Mouse (Mus musculus) gastrocnemius, postnatal 36 days (tissue): ENCODE results near the gene Sec11a. TPM values are rescaled to one million over a fixed set of nuclear protein-coding genes. Genes with fewer than 3 reads are reported as not detected.
"Not testable (repeated sequence)": the region's sequence is repeated elsewhere in the genome, so short reads cannot be mapped to it uniquely, and the experiment has no call there.

Experiments used
- DNase-seq, 2 experiments: peaks; one replicate each; pipeline ENCODE4 v3.0.0; 2022
- intact Hi-C: fragments of 180-260 bp; cut with DNase I; formaldehyde crosslinking; loops from one replicate; pipeline ENCODE4 v1.15.1; 2025
- long read RNA-seq, 2 experiments: library from polyadenylated mRNA; stranded (forward); transcript quantifications; one replicate each; pipeline ENCODE4 v2.0.0; 2021
- total RNA-seq, 2 experiments: library from RNA; stranded (reverse); gene quantifications; 2 replicates each; pipeline ENCODE4 v1.2.3; 2021

Sec11a gene
- total RNA-seq, result 10 to 100 TPM; 24.5 to 25.2 TPM
- long read RNA-seq, experiment 1, transcript Sec11a-201 (6 exons, 1,345 nt), result major isoform, 31 of 35 reads
- long read RNA-seq, experiment 1, partial matches to known transcripts, result 1 of 35 reads
- long read RNA-seq, experiment 1, other reads (novel, unspliced or antisense), result 3 of 35 reads
- long read RNA-seq, experiment 2, transcript Sec11a-201 (6 exons, 1,345 nt), result major isoform, 41 of 44 reads
- long read RNA-seq, experiment 2, partial matches to known transcripts, result 0 of 44 reads
- long read RNA-seq, experiment 2, other reads (novel, unspliced or antisense), result 3 of 44 reads

DNA sequence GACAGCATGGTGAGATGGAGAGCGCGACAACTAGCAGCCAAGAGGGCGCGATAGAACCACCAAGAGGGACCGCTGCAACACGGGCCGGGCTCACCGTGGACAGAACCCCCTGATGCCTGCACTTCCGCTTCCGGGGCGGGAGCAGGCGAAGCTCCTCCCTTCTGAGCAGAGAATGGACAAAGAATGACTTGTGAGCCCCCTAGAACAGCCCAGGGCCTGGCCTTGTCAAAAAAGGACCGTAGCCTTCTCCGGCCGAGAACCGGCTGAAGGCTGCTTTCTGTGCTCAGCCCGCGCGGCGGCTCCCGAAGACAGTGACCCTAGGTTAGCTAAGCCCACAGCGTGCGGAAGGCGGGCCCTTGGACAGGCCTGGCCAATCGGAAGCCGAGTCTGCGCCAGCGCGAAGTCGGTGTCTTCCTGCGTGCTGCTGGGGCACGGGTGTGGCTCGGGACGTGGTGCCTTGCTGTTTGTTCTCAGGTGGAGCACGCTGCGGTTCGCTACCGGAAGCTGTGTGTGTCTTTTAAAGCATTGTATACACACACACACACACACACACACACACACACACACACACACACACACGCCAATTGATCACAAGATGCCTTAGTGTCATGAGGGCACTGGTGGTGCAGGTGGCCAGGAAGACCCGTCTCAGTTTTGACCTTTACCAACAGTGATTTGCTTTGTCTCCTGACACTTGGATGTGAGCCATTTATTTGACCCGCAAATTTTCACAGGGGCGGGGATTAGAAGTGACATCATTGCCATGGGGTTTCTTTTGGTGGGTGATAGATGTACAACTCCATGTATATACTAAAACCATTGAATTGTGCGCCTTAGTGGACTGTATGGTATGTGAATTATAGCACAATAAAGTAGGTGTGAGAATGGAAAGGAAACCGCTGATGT lies at the start of gene Sec11a:
Gene Sec11a (minus strand): TSS at position 336 of the 906 bp plus-strand sequence.
- intact Hi-C loops, result no loop called here
- peak; percentile 90 to 91 for DNase-seq

DNA sequence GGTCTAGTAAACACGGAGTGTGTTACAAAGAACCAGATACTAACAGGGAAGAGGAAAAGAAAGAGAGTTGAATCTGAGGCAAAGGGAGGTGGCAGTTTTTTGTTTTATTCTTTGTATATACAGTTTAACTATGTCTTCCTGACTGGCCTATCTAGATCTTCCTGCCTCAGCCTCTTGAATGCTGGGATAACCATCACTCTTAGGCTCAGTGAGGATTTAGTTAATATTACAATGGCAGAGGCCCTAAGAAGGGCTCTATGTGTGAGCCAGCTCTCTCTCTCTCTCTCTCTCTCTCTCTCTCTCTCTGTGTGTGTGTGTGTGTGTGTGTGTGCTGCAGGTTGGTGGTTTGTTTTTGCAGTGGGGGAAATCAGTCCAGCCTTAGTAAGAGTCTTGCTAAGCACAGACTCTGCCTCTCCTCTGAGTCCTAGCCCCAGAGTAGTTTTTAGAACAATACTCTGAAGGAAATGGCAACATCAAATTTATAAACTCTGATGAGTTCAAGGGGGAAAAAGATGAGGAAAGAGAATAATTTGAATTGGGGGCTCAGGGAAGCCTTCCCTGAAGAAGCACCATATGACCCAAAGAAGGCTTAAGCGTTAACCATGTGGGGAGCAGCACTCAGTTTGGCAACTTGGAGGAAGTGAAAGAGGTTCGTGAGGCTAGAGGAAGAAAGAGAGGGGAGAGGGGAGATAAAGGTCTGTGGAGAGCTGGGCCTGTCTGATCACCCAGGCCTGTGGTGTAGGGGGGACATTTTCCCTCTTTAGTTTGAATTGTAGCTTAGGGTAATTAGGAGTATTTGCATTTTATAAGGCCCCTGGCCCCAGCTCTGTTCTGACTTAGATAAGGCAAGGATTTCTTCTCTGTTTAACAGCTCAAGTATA lies 47.9 kb upstream of the Sec11a start:
- intact Hi-C loops, result loop anchor here (5.0 kb wide), 1 partner anchor 57 kb away; no protein-coding TSS in a partner anchor

DNA sequence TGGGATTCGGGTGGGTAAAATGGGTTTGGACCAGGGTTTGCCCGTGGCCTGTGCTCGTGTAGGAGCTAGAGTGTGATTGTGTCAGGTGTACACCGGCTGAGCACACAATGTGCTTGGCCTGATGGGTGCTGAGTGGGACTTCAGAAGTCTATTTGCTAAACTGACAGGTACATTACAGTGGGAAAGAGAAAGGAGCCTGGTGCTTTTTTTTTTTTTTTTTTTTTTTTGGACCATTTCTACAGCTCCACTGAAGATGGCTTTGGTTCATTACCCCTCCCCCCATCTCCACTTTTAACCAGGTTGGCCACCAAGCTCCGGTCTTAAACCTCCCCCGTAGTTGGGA lies 47.1 kb upstream of the Sec11a start:
- DNase-seq, result no peak
- intact Hi-C loops, result loop anchor here (5.0 kb wide), 1 partner anchor 58 kb away; no protein-coding TSS in a partner anchor

More for the DNA sequence above, 47.9 kb upstream of the Sec11a start:
- no peak for DNase-seq

DNA sequence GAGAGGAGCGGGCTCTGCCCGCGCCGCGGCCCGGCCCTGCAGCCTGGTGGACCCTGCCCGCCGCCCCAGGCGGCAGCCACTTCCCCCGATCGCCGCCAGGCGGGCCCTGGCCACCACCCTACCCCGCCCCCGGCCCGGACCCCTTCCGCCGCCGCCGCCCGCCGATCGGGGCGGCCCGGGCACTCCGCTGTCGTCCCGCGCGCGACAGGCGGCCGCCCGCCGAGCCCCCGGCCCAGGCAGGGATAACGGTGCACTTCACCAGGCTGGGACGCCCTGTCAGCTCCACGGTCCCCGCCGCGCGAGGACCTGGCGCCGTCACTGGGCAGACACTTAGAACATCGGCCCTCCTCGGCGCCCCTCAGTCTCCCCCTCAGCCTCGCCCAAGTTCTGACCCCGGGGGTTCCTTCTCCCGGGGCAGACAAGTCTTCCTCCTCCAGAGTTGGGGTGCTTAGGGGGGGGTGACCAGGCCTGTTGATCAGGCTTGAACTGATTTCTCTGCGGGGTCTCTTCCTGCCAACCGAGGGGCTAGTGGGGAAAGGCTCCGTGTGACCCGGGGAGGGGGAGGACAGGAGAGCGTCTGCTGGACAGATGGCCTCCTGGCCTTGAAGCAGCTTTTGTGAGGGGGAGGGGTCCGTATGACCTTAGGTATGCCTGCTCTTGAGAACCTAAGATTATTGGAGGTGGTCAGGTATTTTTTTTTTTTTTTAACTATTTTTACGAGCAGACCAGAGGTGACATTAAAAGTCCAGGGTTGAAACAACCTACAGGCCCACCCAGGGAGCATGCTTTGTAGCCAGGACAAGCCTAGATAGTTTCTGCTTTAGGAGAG lies 46.5 kb upstream of the Sec11a start:
- DNase-seq, result peak; percentile 41 to 69
- intact Hi-C loops, result no loop called here

DNA sequence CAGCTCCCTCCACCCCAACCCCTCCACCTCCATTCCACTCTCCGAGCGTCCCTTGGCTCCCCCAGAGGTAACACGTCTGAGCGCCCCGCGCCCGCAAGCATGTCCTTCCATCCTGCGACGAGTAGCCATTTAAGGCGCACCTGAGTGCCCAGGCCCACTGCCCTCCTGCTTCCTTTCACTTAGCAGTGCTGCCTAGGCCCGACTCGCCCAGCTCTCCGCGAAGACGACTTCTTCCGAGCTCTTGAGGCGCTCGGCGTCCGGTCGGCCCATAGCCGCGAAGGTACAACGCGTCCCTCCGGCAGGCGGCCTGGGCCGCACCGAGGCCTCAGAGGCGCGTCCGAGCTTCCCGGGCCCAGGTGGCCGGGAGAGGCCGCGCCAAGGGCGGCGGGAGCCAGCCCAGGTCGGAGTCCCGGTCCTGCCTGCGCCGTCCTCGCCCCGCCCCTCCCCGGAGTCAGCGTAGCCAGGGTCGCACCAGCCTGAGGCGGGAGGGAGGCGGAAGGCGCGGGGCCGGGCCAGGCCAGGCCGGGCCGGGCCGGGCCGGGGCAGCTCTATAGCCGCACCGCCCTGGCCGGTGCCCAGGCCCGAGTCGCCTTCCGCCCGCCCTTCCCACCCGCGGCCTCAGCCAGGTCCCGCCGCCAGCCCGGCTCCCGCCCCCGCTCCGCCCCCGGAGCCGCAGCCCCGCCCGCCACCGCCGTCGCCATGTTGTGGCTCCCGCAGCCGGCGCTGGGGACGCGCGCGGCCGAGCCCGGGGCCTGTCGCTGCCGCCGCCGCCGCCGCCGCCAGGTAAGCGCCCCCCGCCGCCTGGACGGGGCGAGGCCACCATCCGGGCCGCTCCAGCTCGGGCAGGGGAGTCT lies 45.6 kb upstream of the Sec11a start, which contains the start of gene Zfp592:
Gene Zfp592 (plus strand): TSS at position 702 of the 854 bp plus-strand sequence.
- intact Hi-C loops, result no loop called here
- DNase-seq, result peak; percentile 79 to 82

DNA sequence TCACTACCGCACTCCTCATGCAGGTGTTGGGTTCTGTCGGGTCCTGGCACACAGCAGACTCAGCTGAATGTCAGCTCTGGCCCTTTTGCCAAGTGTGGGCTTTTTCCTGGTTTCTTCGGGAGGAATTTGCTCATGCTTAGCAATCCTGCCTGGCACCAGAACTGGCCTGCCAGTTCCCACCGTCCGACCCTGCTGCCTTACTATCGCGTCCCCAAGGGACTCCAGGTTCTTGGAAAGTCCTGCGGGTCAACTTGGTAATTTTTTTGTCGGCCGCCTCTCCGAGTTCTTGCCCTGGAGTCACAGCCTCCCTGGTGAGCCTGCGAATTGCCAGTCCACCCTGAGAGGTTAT lies 45.0 kb upstream of the Sec11a start:
- peak; percentile 18 to 29 for DNase-seq
- intact Hi-C loops, result no loop called here

DNA sequence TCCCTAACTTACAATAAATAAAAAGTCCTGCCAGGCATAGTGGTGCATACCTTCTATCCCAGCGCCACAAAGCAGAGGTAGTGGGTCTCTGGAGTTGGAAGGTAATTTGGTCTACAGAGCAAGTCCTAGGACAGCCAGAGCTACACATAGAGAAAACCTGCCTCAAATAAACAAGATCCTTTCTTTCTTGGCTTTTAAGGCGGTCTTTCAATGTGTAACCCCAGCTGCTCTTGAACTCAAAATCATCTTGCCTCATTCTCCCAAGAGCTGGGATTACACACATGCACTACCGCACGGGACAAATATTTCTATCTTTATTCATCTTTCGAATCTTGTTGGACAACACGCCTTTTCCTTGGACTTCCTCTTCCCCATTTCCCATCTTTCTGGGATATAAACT lies 44.5 kb upstream of the Sec11a start:
- DNase-seq, result no peak
- intact Hi-C loops, result no loop called here

DNA sequence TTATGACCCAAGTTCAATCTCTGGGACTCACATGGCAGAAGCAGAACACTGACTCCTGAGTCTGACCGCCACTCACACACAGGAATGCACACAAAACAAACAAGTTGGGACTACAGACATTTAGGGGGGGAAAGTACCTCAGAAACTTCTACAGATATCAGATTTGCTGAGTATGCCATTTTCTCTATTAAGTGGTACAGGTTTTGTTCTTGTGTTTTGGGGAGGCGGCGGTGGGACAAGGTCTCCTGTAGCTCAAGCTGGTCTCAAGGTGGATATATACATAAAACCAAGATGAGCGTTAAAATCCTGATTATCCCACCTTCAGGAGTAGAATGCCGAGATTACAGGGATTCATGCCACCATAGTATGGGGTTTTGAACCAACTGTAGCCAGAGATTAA lies 44.0 kb upstream of the Sec11a start:
- no peak for DNase-seq
- intact Hi-C loops, result no loop called here

DNA sequence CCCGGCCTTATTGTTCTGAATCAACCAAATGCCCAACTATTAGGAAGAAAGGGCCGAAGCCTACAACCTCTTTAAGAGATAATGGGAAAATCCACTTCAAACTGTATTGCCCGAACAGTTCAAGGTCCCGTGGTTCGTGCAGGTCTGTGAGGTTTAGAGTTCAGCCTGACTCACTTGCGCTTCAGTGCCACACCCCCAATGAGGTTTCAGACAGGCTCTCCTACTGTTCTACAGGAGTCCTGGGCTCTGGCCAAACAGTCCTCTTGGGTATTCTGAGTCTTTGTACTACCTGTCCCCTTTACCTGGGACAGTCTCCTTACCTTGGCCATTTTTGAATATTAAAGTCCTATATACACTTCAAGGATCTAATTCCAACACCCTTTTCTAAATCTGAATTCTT lies 42.7 kb upstream of the Sec11a start:
- DNase-seq, result no peak
- intact Hi-C loops, result no loop called here

DNA sequence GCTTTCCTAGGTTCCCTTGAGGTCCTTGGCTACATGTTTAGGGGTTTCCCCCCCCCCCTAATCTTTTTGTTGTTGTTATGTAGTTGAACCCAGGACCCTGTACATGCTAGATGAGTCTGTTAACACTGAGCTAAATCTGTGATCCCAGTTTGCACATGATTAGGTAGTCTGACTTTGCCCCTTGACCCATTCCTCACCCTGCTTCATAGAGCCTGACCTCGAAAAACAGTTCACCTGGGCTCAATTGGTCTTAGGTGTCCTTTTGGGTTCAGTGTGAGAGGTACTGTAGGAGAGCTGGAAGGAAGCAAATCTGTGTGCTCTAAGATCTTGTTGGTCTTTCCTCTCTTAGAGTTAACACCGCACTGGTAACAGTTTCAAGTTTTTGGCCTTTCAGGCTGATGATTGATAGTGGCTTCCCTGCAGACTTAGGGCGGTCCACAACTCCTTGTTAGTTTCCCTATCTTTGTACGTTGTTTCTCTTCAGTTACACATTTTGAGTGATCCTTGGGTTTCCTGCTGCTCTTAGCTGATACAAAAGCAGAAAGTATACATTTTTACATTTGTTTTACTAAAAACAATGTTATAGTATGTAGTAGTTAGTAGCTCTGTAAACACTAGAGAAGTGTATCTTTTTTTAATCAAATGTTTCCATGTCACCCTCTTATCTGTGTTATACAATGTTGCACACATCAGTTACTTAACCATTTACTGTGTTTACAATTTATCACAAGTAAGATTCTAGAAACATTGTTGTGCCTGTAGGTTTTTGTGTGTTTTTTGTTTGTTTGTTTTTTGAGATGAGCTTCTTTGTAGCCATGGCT lies 40.4 kb upstream of the Sec11a start:
- DNase-seq, result no peak
- intact Hi-C loops, result loop anchor here (5.0 kb wide), 1 partner anchor 86 kb away; the partner anchor contains the start of gene Wdr73

DNA sequence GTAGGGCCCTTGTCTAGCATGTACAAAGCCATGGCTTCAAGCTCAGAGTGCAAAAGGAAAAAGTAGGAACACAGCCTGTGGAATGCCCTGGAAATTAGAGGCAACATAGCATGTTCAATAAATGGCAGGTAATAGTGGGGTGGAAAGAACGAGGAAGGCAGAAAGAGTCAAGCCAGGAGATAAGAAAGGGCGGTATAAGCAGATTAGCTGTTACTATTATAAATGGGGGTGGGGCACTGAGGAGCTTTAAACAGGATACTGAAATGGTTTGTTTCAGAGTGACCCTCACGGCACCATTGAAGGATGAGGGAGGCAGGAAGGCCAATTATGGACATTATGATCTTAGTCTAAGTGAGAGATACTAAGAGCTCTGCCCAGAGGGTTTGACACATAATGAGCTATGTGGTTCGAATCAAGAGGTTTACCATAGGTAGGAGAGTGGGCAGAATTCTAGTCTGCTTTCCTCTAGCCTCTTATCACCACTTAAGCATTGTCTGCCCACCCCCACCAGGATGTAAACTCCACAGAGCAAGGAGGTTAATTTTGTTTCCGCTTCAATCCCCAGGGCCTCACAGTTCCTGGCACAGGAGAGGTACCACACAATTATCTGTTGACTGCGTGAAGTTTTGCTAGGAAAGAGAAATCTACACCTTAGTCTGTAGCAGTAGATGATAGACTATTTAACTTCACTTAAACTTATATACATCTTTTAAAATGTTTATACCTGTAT lies 39.0 kb upstream of the Sec11a start:
- intact Hi-C loops, result loop anchor here (5.0 kb wide), 1 partner anchor 84 kb away; the partner anchor contains the start of gene Wdr73
- no peak for DNase-seq

DNA sequence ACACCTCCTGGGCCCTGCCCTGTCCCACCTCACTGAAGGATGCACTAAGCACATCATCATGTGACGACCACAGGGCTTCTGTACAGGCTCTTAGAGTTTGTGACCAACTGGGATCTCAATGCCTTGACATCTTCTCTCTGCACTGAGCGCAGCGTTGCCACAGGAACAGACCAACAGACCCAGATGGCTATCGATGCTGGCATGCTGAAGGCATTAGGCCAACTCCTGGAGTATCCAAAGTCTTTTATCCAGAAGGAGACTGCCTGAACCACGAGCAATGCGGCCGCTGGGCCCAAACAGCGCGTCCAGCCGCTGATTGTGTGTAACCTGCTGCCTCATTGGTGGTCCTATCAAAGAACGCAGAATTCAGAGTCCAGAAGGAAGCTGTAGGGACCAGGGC lies 33.0 kb upstream of the Sec11a start:
- DNase-seq, result no peak
- intact Hi-C loops, result no loop called here

DNA sequence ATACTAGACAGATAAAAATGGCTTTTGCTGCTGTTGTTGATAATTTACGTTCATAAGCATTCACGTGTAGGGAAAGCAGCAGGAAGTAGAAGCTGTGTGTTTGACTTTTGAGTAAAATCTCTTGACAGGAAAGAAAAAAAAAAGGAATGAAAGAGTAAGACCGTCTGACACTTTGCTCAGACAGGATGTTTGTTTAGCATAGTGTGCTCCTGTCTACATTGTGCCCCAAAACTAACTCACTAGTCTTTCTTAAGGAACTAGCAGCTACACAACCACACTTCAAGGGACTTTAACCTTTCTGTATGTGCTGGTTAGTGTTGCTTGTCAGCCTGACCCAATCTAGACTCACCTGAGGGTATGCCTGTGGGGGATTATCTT lies 26.0 kb upstream of the Sec11a start:
- intact Hi-C loops, DNase-seq: not testable (repeated sequence)

DNA sequence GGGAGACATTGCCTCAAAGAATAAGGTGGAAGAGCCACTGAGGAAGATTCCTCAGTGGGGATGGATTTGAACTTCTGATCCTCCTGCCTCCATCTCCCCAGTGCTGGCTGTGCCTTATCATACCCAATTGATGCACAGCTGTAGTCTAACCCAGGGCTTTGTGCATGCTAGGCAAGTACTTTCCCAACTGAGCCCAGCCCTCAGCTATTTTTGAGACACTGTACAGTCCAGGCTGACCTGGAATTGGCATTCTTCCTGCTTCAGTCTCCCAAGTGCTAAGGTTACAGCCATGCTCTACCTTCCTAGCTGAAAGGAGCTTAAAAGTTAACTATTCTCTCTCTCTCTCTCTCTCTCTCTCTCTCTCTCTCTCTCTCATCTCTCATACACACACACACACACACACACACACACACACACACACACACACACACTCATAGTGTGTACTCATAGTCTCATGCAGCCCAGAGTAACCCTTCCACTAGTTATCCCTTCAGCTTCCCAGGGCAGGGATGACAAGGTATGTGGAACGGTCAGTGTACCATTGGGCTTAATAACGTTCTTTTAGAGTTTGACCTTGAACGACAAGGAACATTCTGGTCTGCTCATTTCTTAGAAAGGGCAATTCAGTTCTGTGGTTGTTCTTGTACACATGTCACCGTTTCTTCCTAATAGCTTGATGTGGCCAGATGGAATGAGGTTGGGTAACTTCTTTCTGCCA lies 25.5 kb upstream of the Sec11a start:
- DNase-seq, intact Hi-C loops: not testable (repeated sequence)

DNA sequence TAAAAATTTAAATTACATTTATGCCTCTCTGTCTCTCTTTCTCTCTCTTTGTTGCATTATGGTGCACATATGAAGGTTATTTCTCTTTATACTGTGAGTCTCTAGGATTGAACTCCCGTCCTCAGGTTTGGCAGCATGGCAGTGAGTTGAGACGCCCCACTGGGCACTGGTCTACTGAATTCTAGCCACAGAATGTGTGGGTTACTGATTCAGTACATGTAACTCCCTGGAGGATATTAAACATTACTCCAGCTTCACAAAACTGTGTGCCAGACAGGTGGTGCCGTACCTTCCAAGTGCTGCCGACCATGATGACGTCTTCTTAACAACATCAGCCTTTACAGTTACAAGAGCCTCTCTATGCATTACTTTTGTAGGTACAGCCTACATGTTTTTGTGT lies 24.5 kb upstream of the Sec11a start:
- no peak for DNase-seq
- intact Hi-C loops, result no loop called here

DNA sequence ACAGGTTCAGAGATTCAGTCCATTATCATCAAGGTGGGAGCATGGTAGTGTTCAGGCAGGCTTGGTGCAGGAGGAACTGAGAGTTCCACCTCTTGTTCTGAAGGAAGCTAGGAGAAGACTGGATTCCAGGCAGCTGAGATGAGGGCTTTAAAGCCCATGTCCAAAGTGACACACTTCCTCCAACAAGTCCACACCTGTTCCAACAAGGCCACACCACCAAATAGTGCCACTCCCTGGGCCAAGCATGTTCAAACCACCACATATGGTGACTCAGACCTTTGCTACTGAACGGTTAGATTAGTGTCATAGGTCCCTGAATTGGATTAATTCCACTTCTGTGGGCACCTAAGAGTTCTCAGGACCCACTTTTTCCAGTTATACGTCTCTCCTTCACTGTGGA lies 23.8 kb upstream of the Sec11a start:
- no peak for DNase-seq
- intact Hi-C loops, result no loop called here

DNA sequence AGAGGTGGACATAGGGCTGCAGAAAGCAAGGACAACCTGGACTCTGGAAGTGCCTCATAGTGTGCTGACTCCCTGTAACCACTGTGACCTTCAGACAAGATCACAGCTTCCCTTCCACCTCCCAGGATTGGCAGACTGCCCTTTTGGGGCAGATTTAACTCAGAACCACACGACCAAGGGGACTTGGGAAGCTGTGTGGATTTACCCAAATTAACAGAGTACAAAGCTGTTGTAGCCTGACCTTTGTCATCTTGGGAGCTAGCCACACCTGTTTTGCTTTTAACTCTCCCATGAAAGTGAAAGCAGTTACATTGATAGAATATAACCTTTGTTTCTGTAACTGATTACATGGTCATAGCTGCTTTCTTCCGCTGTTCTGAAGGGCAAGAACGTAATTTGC lies 23.3 kb upstream of the Sec11a start:
- intact Hi-C loops, result no loop called here
- no peak for DNase-seq
